Mouse (Mus musculus): ENCODE measurements at regions not wholly inside any gene's neighbourhood (a gene's known extent, or its start where the extent isn't known, plus 50 kb on each side); places are given as distances from the start of the nearest gene placed in this dataset.

DNA sequence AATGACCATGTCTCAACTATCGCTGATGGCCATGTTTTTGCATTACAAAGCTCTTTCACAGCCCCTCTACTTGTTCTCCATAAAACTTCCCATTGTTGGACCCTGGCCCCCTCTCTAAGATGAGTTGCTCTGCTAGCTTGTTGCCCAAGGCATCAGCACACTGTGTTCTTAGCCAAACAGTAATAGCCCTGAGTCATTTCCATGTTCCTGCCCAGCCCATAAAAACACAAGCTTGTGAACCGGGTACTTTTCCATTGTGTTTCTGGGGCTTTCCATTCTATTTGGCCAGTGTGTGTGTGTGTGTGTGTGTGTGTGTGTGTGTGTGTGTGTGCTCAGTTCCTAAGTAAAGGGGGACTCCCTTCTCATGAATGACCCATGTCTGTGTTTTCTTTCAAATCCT lies 248.2 kb downstream of the Mat2b start:
- ATAC-seq (ENCODE audit: insufficient number of reproducible peaks, insufficient read depth, low FRiP score, low read depth), result no peak
- 66% methylated on average over 2 of the region's 2 CpGs for WGBS
- Histone ChIP-seq H3K9me3 (ENCODE audit: control insufficient read depth, low read length) (no peaks in the 10 kb centered on the region), H3K27ac (replicated peaks in 1 of 2; ENCODE audit: control insufficient read depth in 1 of 2, insufficient read depth in 1 of 2, low read depth in 2 of 2, low read length in 2 of 2) (no peak overlapping the region), H3K36me3 (ENCODE audit: control insufficient read depth, insufficient read depth, low read length) (no peaks in the 10 kb centered on the region), H3K4me1 (ENCODE audit: control insufficient read depth in 2 of 2, insufficient read depth in 2 of 2, low read length in 2 of 2) (no peaks in the 10 kb centered on the region), H3K27me3 (ENCODE audit: control insufficient read depth, insufficient read depth, low read length) (no peaks in the 10 kb centered on the region), H3K4me2 (ENCODE audit: low read length) (no peak overlapping the region), H3K9ac (ENCODE audit: low read length) (no peak overlapping the region), H3K4me3 (ENCODE audit: control insufficient read depth in 1 of 2, insufficient read depth in 1 of 2, low read depth in 1 of 2, low read length in 2 of 2) (no peak overlapping the region)

DNA sequence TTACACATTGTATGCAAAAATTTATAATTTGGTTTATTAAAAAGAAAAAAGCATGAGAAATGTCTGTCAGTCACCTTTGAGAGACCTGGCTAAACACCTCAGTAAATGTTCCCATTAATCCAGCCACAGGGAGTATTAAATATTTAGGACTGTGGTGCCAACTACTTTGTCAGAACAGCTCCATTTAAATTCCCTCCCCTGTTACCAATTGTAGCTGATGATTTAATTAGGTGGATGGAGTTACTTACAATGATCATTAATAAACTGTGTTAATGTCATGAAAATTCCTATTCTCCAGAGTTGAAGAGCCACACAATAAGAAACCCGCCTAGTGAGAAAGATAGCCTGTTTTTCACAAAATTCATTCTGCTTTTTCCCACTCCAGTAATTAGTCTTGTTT lies 261.0 kb downstream of the Mat2b start:
- no peak for ATAC-seq (ENCODE audit: insufficient number of reproducible peaks, insufficient read depth, low FRiP score, low read depth)
- H3K9ac ChIP-seq (ENCODE audit: low read length), result no peak overlapping the region

DNA sequence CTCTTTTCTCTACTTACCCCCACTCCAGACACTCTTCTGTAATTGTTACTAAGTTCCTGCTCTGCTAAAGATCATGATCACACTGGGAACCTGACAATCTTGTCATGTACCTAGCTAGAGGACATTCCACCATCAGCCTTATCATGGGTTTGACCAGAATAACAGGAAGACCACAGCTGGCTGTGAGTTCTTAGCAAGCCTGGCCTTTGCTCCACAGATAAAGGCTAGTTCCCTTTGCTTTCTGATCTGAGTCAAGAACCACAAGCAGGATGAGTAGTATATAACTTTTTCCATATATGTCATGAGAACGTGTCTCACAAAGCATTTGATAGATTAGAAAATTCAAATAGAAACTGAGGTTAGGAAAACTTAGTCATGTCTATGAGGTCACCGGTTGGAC lies 266.1 kb downstream of the Mat2b start:
- Histone ChIP-seq H3K27me3 (ENCODE audit: control insufficient read depth, insufficient read depth, low read length) (no peaks in the 10 kb centered on the region), H3K4me1 (ENCODE audit: control insufficient read depth in 2 of 2, insufficient read depth in 2 of 2, low read length in 2 of 2) (peaks cover 0 to 2% of the 10 kb centered on the region in 2 experiments; a peak in 1 of 4 replicates), H3K4me3 (ENCODE audit: control insufficient read depth in 1 of 2, insufficient read depth in 1 of 2, low read depth in 1 of 2, low read length in 2 of 2) (no peak overlapping the region), H3K36me3 (ENCODE audit: control insufficient read depth, insufficient read depth, low read length) (no peaks in the 10 kb centered on the region), H3K27ac (replicated peaks in 1 of 2; ENCODE audit: control insufficient read depth in 1 of 2, insufficient read depth in 1 of 2, low read depth in 2 of 2, low read length in 2 of 2) (no peak overlapping the region), H3K4me2 (ENCODE audit: low read length) (no peak overlapping the region), H3K9me3 (ENCODE audit: control insufficient read depth, low read length) (no peaks in the 10 kb centered on the region), H3K9ac (ENCODE audit: low read length) (no peak overlapping the region)
- ATAC-seq (ENCODE audit: insufficient number of reproducible peaks, insufficient read depth, low FRiP score, low read depth), result peak; percentile 35; the same call in 1 of the 2 replicates
- 46% methylated on average over 2 of the region's 2 CpGs for WGBS

More for the DNA sequence above, 261.0 kb downstream of the Mat2b start:
- Histone ChIP-seq H3K4me1 (ENCODE audit: control insufficient read depth in 2 of 2, insufficient read depth in 2 of 2, low read length in 2 of 2) (peaks cover 0 to 2% of the 10 kb centered on the region in 2 experiments; a peak in 1 of 4 replicates), H3K9me3 (ENCODE audit: control insufficient read depth, low read length) (no peaks in the 10 kb centered on the region), H3K4me2 (ENCODE audit: low read length) (no peak overlapping the region), H3K4me3 (ENCODE audit: control insufficient read depth in 1 of 2, insufficient read depth in 1 of 2, low read depth in 1 of 2, low read length in 2 of 2) (no peak overlapping the region), H3K36me3 (ENCODE audit: control insufficient read depth, insufficient read depth, low read length) (no peaks in the 10 kb centered on the region), H3K27ac (replicated peaks in 1 of 2; ENCODE audit: control insufficient read depth in 1 of 2, insufficient read depth in 1 of 2, low read depth in 2 of 2, low read length in 2 of 2) (no peak overlapping the region), H3K27me3 (ENCODE audit: control insufficient read depth, insufficient read depth, low read length) (no peaks in the 10 kb centered on the region)
- WGBS, result 88% methylated on average over 1 of the region's 1 CpGs

DNA sequence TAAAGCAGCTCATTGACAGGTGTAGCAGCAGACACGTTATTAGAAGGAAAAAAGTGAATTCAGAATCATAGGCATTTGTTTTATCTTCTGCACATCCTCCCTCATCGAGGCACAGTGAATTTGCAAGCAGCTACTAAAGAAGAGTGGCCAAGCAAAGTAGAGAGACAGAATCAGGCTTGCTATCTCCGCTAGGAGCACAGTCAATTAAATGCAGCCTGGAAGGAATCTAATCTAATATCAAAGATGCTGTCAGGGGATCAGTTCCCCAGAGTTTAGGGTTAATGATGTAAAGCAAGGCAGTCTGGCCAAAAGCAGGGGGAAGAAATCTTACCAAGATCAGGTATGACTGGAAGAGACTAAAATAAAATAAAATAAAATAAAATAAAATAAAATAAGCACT lies 270.7 kb downstream of the Mat2b start:
- WGBS, result 60% methylated on average over 3 of the region's 3 CpGs
- no peak for ATAC-seq (ENCODE audit: insufficient number of reproducible peaks, insufficient read depth, low FRiP score, low read depth)

DNA sequence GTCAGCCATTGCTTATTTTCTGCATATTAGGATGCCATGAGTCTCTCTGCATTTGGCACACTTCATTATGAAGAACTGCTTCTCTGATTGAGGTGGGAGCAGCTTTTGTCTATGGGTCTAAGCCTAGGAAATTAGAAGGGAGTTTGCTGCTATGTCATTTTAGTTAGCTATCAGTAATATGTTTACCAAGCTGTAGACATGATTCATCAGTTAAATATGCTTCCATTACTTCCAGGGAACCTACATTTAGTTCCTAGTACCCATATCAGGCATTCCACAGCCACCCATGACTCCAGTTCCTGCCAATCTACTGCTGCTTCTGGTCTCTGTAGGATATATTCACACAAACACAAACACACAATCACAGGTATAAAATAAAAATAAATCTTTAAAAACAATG lies 287.4 kb downstream of the Mat2b start:
- no peak for ATAC-seq (ENCODE audit: insufficient number of reproducible peaks, insufficient read depth, low FRiP score, low read depth)
- Histone ChIP-seq H3K36me3 (ENCODE audit: control insufficient read depth, insufficient read depth, low read length) (no peaks in the 10 kb centered on the region), H3K9me3 (ENCODE audit: control insufficient read depth, low read length) (no peaks in the 10 kb centered on the region), H3K9ac (ENCODE audit: low read length) (no peak overlapping the region), H3K4me3 (ENCODE audit: control insufficient read depth in 1 of 2, insufficient read depth in 1 of 2, low read depth in 1 of 2, low read length in 2 of 2) (no peak overlapping the region), H3K4me2 (ENCODE audit: low read length) (no peak overlapping the region), H3K4me1 (ENCODE audit: control insufficient read depth in 2 of 2, insufficient read depth in 2 of 2, low read length in 2 of 2) (no peaks in the 10 kb centered on the region), H3K27ac (replicated peaks in 1 of 2; ENCODE audit: control insufficient read depth in 1 of 2, insufficient read depth in 1 of 2, low read depth in 2 of 2, low read length in 2 of 2) (no peak overlapping the region), H3K27me3 (ENCODE audit: control insufficient read depth, insufficient read depth, low read length) (no peaks in the 10 kb centered on the region)

More for the DNA sequence above, 270.7 kb downstream of the Mat2b start:
- Histone ChIP-seq H3K9me3 (ENCODE audit: control insufficient read depth, low read length) (no peaks in the 10 kb centered on the region), H3K4me3 (ENCODE audit: control insufficient read depth in 1 of 2, insufficient read depth in 1 of 2, low read depth in 1 of 2, low read length in 2 of 2) (no peak overlapping the region), H3K27ac (replicated peaks in 1 of 2; ENCODE audit: control insufficient read depth in 1 of 2, insufficient read depth in 1 of 2, low read depth in 2 of 2, low read length in 2 of 2) (no peak overlapping the region), H3K27me3 (ENCODE audit: control insufficient read depth, insufficient read depth, low read length) (no peaks in the 10 kb centered on the region), H3K36me3 (ENCODE audit: control insufficient read depth, insufficient read depth, low read length) (no peaks in the 10 kb centered on the region), H3K4me2 (ENCODE audit: low read length) (no peak overlapping the region), H3K9ac (ENCODE audit: low read length) (no peak overlapping the region), H3K4me1 (ENCODE audit: control insufficient read depth in 2 of 2, insufficient read depth in 2 of 2, low read length in 2 of 2) (peaks cover 0 to under 1% of the 10 kb centered on the region in 2 experiments; a peak in 1 of 4 replicates)

DNA sequence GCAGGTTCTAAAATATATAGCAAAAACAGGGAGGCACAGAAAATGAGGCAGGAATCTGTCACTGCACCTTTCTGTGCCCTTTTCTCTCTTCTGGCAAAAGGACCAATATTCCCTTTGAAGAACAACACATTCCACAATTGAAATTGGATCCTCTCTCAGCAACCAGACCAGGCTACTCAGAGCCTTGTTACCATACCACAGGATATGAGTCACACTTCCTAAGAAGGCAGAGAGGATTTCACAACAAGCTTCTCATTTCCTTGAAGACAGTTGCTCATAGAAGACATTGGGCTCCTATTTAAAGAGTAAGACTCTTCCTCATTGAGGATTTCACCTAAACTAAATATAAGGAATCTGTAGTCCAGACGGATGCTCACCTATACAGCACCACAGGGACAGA lies 292.8 kb downstream of the Mat2b start:
- no peak for ATAC-seq (ENCODE audit: insufficient number of reproducible peaks, insufficient read depth, low FRiP score, low read depth)
- Histone ChIP-seq H3K36me3 (ENCODE audit: control insufficient read depth, insufficient read depth, low read length) (no peaks in the 10 kb centered on the region), H3K27ac (replicated peaks in 1 of 2; ENCODE audit: control insufficient read depth in 1 of 2, insufficient read depth in 1 of 2, low read depth in 2 of 2, low read length in 2 of 2) (no peak overlapping the region), H3K4me1 (ENCODE audit: control insufficient read depth in 2 of 2, insufficient read depth in 2 of 2, low read length in 2 of 2) (no peaks in the 10 kb centered on the region), H3K27me3 (ENCODE audit: control insufficient read depth, insufficient read depth, low read length) (no peaks in the 10 kb centered on the region), H3K9ac (ENCODE audit: low read length) (no peak overlapping the region), H3K4me3 (ENCODE audit: control insufficient read depth in 1 of 2, insufficient read depth in 1 of 2, low read depth in 1 of 2, low read length in 2 of 2) (no peak overlapping the region), H3K9me3 (ENCODE audit: control insufficient read depth, low read length) (no peaks in the 10 kb centered on the region), H3K4me2 (ENCODE audit: low read length) (no peak overlapping the region)
- WGBS, result 58% methylated on average over 1 of the region's 1 CpGs

DNA sequence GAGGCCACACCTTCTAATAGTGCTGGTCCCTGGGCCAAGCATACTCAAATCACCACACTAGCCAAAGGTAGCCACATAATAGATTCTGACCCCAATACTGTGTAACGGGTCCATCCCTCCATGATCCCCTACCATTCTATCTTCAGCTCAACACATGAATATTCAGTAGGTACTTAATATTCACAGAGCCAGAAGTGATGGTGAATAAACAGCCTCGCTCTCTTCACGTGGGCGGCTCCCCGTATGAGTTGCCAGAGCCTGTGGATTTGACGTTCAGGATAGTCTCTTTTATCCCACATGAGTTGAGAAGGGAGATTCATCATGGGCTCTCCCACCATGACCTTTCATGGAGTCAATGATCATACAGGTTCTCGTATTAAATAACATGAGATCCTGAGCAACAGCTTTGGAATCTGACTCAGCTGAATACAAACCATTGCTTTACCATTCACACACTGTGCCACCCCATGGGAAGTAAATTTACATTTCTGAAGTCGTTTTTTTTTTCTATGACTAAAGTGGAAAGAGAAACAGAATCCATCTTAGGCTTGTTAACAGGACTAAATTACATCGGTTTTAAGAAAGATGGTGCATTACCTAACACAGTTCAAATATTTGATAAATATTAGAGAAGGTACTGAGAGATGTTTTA lies 297.4 kb downstream of the Mat2b start:
- no peak overlapping the region for H3K4me3 ChIP-seq (ENCODE audit: control insufficient read depth in 1 of 2, insufficient read depth in 1 of 2, low read depth in 1 of 2, low read length in 2 of 2)
- ATAC-seq (ENCODE audit: insufficient number of reproducible peaks, insufficient read depth, low FRiP score, low read depth), result no peak
- 86% methylated on average over 9 of the region's 9 CpGs for WGBS
- H3K9ac ChIP-seq (ENCODE audit: low read length), result no peak overlapping the region
- no peaks in the 10 kb centered on the region for H3K4me1 ChIP-seq (ENCODE audit: control insufficient read depth in 2 of 2, insufficient read depth in 2 of 2, low read length in 2 of 2)
- no peaks in the 10 kb centered on the region for H3K36me3 ChIP-seq (ENCODE audit: control insufficient read depth, insufficient read depth, low read length)
- no peaks in the 10 kb centered on the region for H3K9me3 ChIP-seq (ENCODE audit: control insufficient read depth, low read length)
- no peak overlapping the region for H3K4me2 ChIP-seq (ENCODE audit: low read length)
- H3K27ac ChIP-seq (replicated peaks in 1 of 2; ENCODE audit: control insufficient read depth in 1 of 2, insufficient read depth in 1 of 2, low read depth in 2 of 2, low read length in 2 of 2), result no peak overlapping the region
- H3K27me3 ChIP-seq (ENCODE audit: control insufficient read depth, insufficient read depth, low read length), result no peaks in the 10 kb centered on the region

DNA sequence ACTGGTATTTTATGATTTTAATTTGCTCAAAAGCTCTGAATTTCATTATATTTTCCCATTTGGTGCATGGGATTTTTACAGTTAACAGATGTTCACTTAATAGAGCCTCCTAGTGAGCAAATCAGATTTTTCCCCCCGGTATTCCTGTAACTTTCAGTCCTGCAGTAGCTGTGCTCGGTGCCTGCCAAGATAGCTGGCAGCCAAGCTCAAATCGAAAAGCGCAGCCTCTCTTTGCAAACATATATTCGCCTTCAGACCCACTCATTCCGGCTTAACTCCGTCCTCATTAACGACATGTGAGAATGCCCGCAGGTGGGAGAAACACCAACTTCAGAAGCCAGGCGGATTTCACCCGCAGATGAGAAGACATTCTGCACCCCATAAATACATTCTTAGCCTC lies 299.7 kb downstream of the Mat2b start:
- no peak overlapping the region for H3K9ac ChIP-seq (ENCODE audit: low read length)
- no peaks in the 10 kb centered on the region for H3K9me3 ChIP-seq (ENCODE audit: control insufficient read depth, low read length)
- H3K36me3 ChIP-seq (ENCODE audit: control insufficient read depth, insufficient read depth, low read length), result no peaks in the 10 kb centered on the region
- no peak overlapping the region for H3K4me2 ChIP-seq (ENCODE audit: low read length)
- no peaks in the 10 kb centered on the region for H3K4me1 ChIP-seq (ENCODE audit: control insufficient read depth in 2 of 2, insufficient read depth in 2 of 2, low read length in 2 of 2)
- no peaks in the 10 kb centered on the region for H3K27me3 ChIP-seq (ENCODE audit: control insufficient read depth, insufficient read depth, low read length)
- no peak overlapping the region for H3K4me3 ChIP-seq (ENCODE audit: control insufficient read depth in 1 of 2, insufficient read depth in 1 of 2, low read depth in 1 of 2, low read length in 2 of 2)
- 66% methylated on average over 11 of the region's 11 CpGs for whole genome bisulfite sequencing
- ATAC-seq (ENCODE audit: insufficient number of reproducible peaks, insufficient read depth, low FRiP score, low read depth), result no peak
- H3K27ac ChIP-seq (replicated peaks in 1 of 2; ENCODE audit: control insufficient read depth in 1 of 2, insufficient read depth in 1 of 2, low read depth in 2 of 2, low read length in 2 of 2), result no peak overlapping the region
